Mouse (Mus musculus): ENCODE data around the gene Hrg. TPM values are rescaled to one million over a fixed set of nuclear protein-coding genes. Genes with fewer than 3 reads are reported as not detected.
"Not testable (repeated sequence)": the region's sequence is repeated elsewhere in the genome, so short reads cannot be mapped to it uniquely, and the experiment has no call there.

Hrg gene
- total RNA-seq, 2 experiments from 2014 or later = not detected

DNA sequence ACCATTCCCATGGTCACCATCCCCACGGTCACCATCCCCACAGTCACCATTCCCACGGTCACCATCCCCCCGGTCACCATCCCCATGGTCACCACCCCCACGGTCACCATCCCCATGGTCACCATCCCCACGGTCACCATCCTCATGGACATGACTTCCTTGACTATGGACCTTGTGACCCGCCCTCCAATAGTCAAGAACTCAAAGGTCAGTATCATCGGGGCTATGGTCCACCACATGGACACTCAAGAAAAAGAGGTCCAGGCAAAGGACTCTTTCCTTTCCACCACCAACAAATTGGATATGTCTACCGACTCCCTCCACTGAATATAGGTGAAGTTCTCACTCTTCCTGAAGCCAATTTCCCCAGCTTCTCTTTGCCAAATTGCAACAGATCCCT lies 10.2 kb downstream of the Hrg start:
- no peak for DNase-seq

DNA sequence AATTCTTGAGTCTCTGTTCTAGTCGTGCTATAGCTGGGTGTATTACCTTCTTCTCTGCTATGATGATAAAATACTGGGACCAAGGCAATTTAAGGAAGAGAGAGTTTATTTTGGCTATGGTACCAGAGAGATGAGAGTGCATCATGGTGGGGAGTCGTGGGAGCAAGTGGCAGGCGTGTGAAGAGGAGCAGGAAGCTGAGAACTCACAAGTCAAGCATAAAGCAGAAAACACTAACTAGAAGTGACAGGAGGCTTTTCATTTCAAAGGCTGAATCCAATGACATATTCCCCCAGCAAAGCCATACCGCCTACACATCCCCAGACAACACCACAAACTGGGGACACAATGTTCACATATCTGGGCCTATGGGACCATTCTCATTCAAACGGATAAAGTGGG lies 11.4 kb downstream of the Hrg start:
- DNase-seq = no peak

DNA sequence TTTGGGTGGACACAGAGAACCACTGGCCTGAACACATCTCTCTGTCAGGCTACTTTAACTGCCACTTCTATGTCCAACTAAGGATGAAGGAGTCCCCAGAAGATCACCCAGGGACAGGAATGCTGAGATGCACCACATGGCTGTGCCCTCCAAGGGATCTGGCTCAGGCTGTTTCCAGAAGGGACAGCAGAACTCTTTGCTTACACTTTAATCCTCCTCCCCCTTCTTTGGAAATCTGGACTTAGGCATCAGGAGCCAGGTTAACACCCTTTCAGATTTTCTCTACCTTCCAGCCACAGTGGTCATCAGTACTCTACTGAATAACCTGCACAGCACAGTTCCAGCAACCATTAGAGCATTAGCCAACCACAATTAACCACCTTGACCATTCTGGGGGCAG lies 12.4 kb downstream of the Hrg start:
- no peak for DNase-seq

DNA sequence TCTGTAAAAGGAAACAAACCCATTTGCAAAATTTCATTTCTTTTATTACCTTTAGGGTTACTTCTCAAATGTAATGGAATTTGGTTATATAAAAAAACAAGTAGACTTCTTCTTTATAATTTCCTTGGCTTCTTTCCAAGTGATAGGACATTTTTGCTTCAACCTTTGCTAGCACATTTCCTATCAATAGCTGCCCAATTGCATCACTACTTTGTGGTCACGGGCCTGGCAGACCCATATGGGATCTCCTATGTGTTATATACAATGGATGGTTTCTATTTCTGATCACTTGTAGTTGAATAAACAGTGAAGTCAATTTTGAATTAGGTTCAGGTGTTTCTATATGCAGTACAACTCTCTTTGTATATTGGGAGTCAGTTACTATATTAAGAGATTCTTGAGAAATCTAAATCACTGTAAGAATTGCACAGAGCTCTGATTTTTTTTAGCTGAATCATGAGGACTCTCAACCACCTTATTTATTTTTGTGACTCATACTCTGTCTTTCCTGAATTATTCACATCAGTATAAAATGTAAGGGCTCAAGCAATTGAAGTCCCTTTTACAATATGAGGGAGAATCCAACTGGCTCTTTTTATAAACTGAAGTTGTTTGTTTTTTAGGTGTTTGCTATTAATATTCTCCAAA lies 16.6 kb downstream of the Hrg start:
- DNase-seq = no peak

DNA sequence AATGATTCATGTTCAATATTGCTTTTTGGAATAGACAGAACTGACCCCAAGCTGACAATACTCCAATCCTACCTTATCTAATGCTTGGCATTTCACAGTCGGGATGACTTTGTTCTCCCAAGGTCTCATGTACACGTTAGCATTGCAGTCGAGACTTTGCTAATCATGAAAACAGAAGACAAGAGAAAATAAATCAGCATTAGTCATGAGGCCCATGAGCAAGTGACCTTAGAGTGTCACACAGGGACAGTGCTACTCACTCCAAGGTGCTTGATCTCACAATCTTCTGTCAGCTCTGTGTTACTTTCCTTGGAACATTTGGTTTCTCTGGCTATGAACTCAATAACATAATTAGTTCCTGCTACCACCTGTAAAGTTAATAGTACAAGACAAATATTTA lies 46.1 kb downstream of the Hrg start:
- DNase-seq = not testable (repeated sequence)

Other genes with a start within 250 kb of the Hrg start
- gene Crygs, start 139.5 kb upstream of the Hrg start, total RNA-seq (2021) = not detected
- gene Tbccd1, start 93.4 kb upstream of the Hrg start, total RNA-seq (2021) = 10 to 100 TPM; 15.2 to 15.8 TPM
- gene Dnajb11, start 93.2 kb upstream of the Hrg start, total RNA-seq (2021) = 10 to 100 TPM; 69.9 to 82.3 TPM
- gene Ahsg, start 59.8 kb upstream of the Hrg start, total RNA-seq (2021) = not detected
- gene Fetub, start 32.7 kb upstream of the Hrg start, total RNA-seq (2021) = not detected
- gene Kng2, start 78.4 kb downstream of the Hrg start, total RNA-seq (2021) = not detected
- gene Kng1, start 106.8 kb downstream of the Hrg start, total RNA-seq (2021) = not detected
- 100 to 1,000 TPM; 900 to 999 TPM for gene Eif4a2, start 156.4 kb downstream of the Hrg start, total RNA-seq (2021)
- 1 to 10 TPM; 3.3 to 4.2 TPM for gene Rfc4, start 176.7 kb downstream of the Hrg start, total RNA-seq (2021)
- gene Adipoq, start 195.5 kb downstream of the Hrg start, total RNA-seq (2021) = not detected